Mouse (Mus musculus): ENCODE measurements around the gene Adam12. TPM values are rescaled to one million over a fixed set of nuclear protein-coding genes. Genes with fewer than 3 reads are reported as not detected.

Gene Adam12
- polyA plus RNA-seq, 1 experiment from 2014 or later: 2.8 TPM

DNA sequence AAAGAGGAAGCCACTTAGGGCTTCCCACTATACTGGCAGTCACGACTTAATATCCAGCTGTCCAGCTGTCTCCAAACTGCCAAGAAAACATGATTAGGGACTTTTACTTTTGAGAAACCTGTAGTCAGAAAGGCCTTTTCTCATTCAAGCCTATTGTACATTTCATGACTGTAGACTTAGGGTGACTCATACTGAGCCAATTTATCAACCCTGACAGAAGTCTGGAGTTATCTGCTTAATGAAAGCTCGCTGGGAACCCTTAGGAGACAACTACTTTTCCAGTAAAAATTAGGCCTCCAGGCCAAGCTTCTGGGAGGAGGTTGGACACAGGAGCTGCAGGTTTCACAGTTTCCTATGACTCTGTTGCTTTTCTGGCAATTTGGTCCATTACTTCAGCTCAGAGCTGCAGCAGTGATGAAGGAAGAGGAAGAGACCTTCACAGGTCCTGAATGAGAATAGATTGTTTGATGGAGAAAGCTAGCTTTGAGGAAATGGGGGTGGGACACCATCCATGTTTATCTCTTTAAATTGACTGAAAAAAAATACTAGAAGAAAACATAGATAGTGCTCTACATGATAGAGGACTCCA is 285.1 kb downstream of the Adam12 start:
- Histone ChIP-seq H3K4me3 (replicated peaks; ENCODE audit: low read depth, low read length) (no peak overlapping the region), H3K27me3 (ENCODE audit: insufficient read depth, low read length) (no peaks in the 10 kb centered on the region), H3K36me3 (ENCODE audit: insufficient read depth, low read length) (no peaks in the 10 kb centered on the region), H3K9ac (ENCODE audit: low read depth, low read length) (no peak overlapping the region), H3K9me3 (replicated peaks; ENCODE audit: low read length) (no peaks in the 10 kb centered on the region), H3K27ac (no peak overlapping the region), H3K4me1 (replicated peaks; ENCODE audit: insufficient read depth, low read length) (no peaks in the 10 kb centered on the region), H3K4me2 (ENCODE audit: low read length) (no peak overlapping the region)
- 30% methylated on average over 2 of the region's 2 CpGs for WGBS
- DNase-seq (ENCODE audit: low spot score): no peak
- no peak for ATAC-seq (replicated peaks; ENCODE audit: low FRiP score, low read depth)
- no peak for TF ChIP-seq CTCF (IDR thresholded peaks at IDR 0.05; ENCODE audit: low read depth)

DNA sequence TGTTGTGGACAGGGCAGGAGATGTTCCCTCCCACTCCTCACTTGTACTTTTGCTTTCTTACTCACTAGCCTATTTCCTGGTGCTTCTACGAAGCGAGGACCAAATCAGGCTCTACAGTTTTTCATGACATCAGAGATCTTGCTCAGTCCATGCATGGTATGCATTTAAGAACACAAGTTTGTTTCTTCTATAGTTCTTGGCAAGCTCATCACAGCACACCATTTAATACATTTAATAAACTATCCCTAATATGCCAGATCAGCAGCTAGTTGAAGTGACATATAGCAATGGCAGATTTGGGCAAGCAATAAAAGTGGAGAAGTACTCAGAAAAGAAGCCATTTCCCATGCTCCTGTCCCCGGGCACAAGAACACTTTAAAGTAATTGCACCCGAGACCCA is 285.8 kb downstream of the Adam12 start:
- H3K4me2 ChIP-seq (ENCODE audit: low read length): no peak overlapping the region
- H3K27ac ChIP-seq: no peak overlapping the region
- ATAC-seq (replicated peaks; ENCODE audit: low FRiP score, low read depth) (no peak), DNase-seq (ENCODE audit: low spot score) (no peak)
- no peak for TF ChIP-seq CTCF (IDR thresholded peaks at IDR 0.05; ENCODE audit: low read depth)
- H3K27me3 ChIP-seq (ENCODE audit: insufficient read depth, low read length): no peaks in the 10 kb centered on the region
- H3K4me1 ChIP-seq (replicated peaks; ENCODE audit: insufficient read depth, low read length): no peaks in the 10 kb centered on the region
- H3K36me3 ChIP-seq (ENCODE audit: insufficient read depth, low read length): no peaks in the 10 kb centered on the region
- 63% methylated on average over 4 of the region's 4 CpGs for WGBS
- no peak overlapping the region for H3K9ac ChIP-seq (ENCODE audit: low read depth, low read length)
- H3K9me3 ChIP-seq (replicated peaks; ENCODE audit: low read length): no peaks in the 10 kb centered on the region
- no peak overlapping the region for H3K4me3 ChIP-seq (replicated peaks; ENCODE audit: low read depth, low read length)

DNA sequence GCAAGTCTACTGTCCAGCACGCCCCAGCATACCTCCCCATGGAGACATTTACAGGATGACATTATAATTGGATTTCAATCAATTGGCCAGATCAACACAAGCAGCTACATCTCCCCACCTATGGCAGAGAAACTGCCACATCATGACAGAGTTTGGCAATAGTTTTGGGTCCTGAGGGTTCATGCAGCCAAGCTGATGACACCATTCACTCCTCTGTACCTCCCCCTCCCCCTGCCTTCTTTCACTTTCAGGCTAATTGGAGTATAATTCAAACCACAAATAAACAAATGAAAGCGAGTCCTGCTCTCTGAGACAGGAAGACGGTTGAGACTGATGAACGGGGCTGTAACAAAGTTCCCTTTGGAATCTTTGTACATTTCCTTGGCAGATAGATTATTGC is 291.5 kb downstream of the Adam12 start:
- DNase-seq (ENCODE audit: low spot score): no peak
- H3K9ac ChIP-seq (ENCODE audit: low read depth, low read length): no peak overlapping the region
- TF ChIP-seq CTCF (IDR thresholded peaks at IDR 0.05; ENCODE audit: low read depth): no peak
- H3K27ac ChIP-seq: no peak overlapping the region
- no peak for ATAC-seq (replicated peaks; ENCODE audit: low FRiP score, low read depth)
- no peaks in the 10 kb centered on the region for H3K27me3 ChIP-seq (ENCODE audit: insufficient read depth, low read length)
- WGBS: 58% methylated on average over 4 of the region's 4 CpGs
- H3K9me3 ChIP-seq (replicated peaks; ENCODE audit: low read length): no peaks in the 10 kb centered on the region
- no peak overlapping the region for H3K4me3 ChIP-seq (replicated peaks; ENCODE audit: low read depth, low read length)
- no peak overlapping the region for H3K4me2 ChIP-seq (ENCODE audit: low read length)
- H3K4me1 ChIP-seq (replicated peaks; ENCODE audit: insufficient read depth, low read length): no peaks in the 10 kb centered on the region
- H3K36me3 ChIP-seq (ENCODE audit: insufficient read depth, low read length): no peaks in the 10 kb centered on the region

DNA sequence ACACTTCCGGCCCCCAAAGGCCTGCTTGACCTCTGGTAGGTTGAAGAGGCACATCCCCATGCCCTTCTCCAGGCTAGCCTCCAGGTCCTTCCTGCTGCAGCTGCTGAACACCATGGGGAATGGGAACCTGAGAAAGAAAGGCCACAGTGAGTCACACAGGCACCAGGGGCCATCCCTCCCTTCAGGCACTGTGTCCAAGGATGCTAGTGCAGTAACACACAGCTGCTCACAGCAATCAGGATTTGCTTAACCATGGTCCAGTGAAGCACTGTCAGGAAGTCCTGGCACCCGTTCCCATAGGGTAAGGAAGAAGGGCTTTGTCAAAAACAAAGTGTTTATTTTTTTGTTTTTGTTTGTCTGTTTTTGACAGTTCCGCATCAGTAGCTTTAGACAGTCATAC is 294.5 kb downstream of the Adam12 start:
- H3K4me1 ChIP-seq (replicated peaks; ENCODE audit: insufficient read depth, low read length): peaks cover 4% of the 10 kb centered on the region; the same call in 1 of the 2 replicates
- no peak overlapping the region for H3K4me3 ChIP-seq (replicated peaks; ENCODE audit: low read depth, low read length)
- no peaks in the 10 kb centered on the region for H3K27me3 ChIP-seq (ENCODE audit: insufficient read depth, low read length)
- DNase-seq (ENCODE audit: low spot score) (no peak), ATAC-seq (replicated peaks; ENCODE audit: low FRiP score, low read depth) (no peak)
- WGBS: 89% methylated on average over 3 of the region's 3 CpGs
- H3K9ac ChIP-seq (ENCODE audit: low read depth, low read length): no peak overlapping the region
- no peaks in the 10 kb centered on the region for H3K9me3 ChIP-seq (replicated peaks; ENCODE audit: low read length)
- H3K36me3 ChIP-seq (ENCODE audit: insufficient read depth, low read length): no peaks in the 10 kb centered on the region
- no peak overlapping the region for H3K27ac ChIP-seq
- H3K4me2 ChIP-seq (ENCODE audit: low read length): no peak overlapping the region
- no peak for TF ChIP-seq CTCF (IDR thresholded peaks at IDR 0.05; ENCODE audit: low read depth)

DNA sequence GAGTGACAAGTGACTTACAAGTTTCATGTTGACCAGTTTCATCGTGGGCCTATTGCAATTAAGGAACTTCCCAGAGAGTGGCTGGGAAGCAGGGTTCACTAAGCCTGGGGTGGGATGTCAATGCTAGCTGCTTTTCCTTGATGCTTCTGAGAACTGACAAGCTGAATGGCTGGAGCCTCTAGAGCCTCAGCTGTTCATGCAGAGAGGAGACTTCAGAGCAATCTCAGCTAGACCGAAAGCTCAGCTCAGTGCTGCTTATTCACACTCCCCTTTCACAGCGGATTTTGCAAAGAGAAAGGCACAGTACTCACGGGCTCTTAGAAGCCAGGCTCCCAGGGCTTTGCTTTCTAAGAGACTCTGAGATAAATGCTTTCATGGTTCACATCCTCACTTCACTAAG is 295.6 kb downstream of the Adam12 start:
- no peaks in the 10 kb centered on the region for H3K27me3 ChIP-seq (ENCODE audit: insufficient read depth, low read length)
- no peaks in the 10 kb centered on the region for H3K36me3 ChIP-seq (ENCODE audit: insufficient read depth, low read length)
- H3K9me3 ChIP-seq (replicated peaks; ENCODE audit: low read length): no peaks in the 10 kb centered on the region
- peaks cover 4% of the 10 kb centered on the region; the same call in 1 of the 2 replicates for H3K4me1 ChIP-seq (replicated peaks; ENCODE audit: insufficient read depth, low read length)
- 63% methylated on average over 4 of the region's 4 CpGs for WGBS
- no peak overlapping the region for H3K4me2 ChIP-seq (ENCODE audit: low read length)
- no peak overlapping the region for H3K4me3 ChIP-seq (replicated peaks; ENCODE audit: low read depth, low read length)
- H3K27ac ChIP-seq: no peak overlapping the region
- DNase-seq (ENCODE audit: low spot score): no peak
- TF ChIP-seq CTCF (IDR thresholded peaks at IDR 0.05; ENCODE audit: low read depth): no peak
- no peak for ATAC-seq (replicated peaks; ENCODE audit: low FRiP score, low read depth)
- H3K9ac ChIP-seq (ENCODE audit: low read depth, low read length): no peak overlapping the region

DNA sequence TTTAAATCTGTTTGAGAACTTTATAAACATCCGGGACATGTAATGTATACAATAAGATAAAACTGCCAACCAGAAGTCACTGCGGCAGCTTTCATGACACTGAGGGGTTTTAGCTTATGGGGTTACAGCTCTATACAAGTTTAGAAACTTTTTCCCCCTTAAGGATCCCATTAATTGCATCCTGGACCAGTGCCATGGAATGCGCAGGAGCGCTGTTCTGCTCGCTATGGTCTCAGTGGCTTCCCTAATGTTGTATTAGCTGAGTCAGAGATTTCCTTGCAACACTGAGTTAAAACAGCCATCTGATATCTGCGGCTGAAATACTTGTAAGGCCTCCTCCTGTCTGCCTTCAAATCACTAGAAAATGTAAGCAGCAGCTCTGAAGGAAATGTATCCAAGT is 298.6 kb downstream of the Adam12 start:
- Histone ChIP-seq H3K27ac (no peak overlapping the region), H3K9ac (ENCODE audit: low read depth, low read length) (no peak overlapping the region), H3K4me1 (replicated peaks; ENCODE audit: insufficient read depth, low read length) (peaks cover 4% of the 10 kb centered on the region; the same call in 1 of the 2 replicates), H3K4me3 (replicated peaks; ENCODE audit: low read depth, low read length) (no peak overlapping the region), H3K27me3 (ENCODE audit: insufficient read depth, low read length) (no peaks in the 10 kb centered on the region), H3K9me3 (replicated peaks; ENCODE audit: low read length) (no peaks in the 10 kb centered on the region), H3K4me2 (ENCODE audit: low read length) (no peak overlapping the region), H3K36me3 (ENCODE audit: insufficient read depth, low read length) (no peaks in the 10 kb centered on the region)
- TF ChIP-seq CTCF (IDR thresholded peaks at IDR 0.05; ENCODE audit: low read depth): no peak
- 30% methylated on average over 6 of the region's 6 CpGs for WGBS
- ATAC-seq (replicated peaks; ENCODE audit: low FRiP score, low read depth) (no peak), DNase-seq (ENCODE audit: low spot score) (peak; percentile 73)

DNA sequence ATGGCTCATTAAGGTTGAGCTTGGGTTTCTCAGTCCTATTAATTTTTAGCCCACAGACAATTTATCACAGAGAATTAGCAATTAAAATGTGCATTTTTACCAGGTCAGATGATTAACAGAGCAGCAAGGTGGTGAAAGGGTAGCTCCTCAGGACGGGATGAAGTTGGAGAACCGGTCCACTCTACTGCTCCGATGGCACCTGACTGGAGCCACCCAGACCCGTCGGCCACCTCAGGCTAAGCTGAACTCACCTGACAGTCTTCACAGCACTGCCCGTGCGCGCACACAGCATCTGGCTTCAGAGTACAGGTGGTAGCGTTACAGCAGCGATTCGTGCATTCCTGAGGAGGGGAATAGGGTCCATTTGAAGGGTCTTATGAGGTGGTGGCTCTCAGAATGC is 300.5 kb downstream of the Adam12 start:
- Histone ChIP-seq H3K27ac (no peak overlapping the region), H3K27me3 (ENCODE audit: insufficient read depth, low read length) (no peaks in the 10 kb centered on the region), H3K4me1 (replicated peaks; ENCODE audit: insufficient read depth, low read length) (peaks cover 4% of the 10 kb centered on the region; the same call in 1 of the 2 replicates), H3K9me3 (replicated peaks; ENCODE audit: low read length) (no peaks in the 10 kb centered on the region), H3K4me3 (replicated peaks; ENCODE audit: low read depth, low read length) (no peak overlapping the region), H3K4me2 (ENCODE audit: low read length) (no peak overlapping the region), H3K9ac (ENCODE audit: low read depth, low read length) (no peak overlapping the region), H3K36me3 (ENCODE audit: insufficient read depth, low read length) (no peaks in the 10 kb centered on the region)
- TF ChIP-seq CTCF (IDR thresholded peaks at IDR 0.05; ENCODE audit: low read depth): no peak
- DNase-seq (ENCODE audit: low spot score) (no peak), ATAC-seq (replicated peaks; ENCODE audit: low FRiP score, low read depth) (no peak)
- 63% methylated on average over 11 of the region's 11 CpGs for WGBS

All from kidney, postnatal 0 days (tissue).